Mouse (Mus musculus): ENCODE results near the gene Slc25a14. TPM values are rescaled to one million over a fixed set of nuclear protein-coding genes. Genes with fewer than 3 reads are reported as not detected.

Gene Slc25a14
- polyA plus RNA-seq, 1 experiment from 2014 or later = 18.4 TPM

DNA sequence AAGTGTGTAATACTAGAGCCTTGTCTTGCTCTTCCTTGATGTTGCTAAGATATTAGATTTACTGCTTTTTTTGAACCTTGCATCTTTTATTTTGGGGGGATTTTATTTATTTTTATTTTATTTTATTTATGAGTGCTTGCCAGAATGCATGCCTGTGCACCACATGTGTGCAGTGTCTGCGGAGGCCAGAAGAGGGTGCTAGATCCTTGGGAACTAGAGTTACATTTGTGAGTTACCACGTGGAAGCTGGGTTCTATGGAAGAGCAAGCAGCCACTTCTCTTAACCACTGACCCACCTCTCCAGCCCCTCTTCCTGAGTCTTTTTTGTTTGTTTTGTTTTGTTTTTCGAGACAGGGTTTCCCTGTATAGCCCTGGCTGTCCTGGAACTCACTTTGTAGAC, 46.4 kb downstream of the Slc25a14 start:
- H3K9ac ChIP-seq = no peak overlapping the region
- no peaks in the 10 kb centered on the region for H3K36me3 ChIP-seq
- no peaks in the 10 kb centered on the region for H3K9me3 ChIP-seq
- H3K27ac ChIP-seq = no peak overlapping the region
- no peaks in the 10 kb centered on the region for H3K27me3 ChIP-seq
- no peak overlapping the region for H3K4me3 ChIP-seq
- no peak overlapping the region for H3K4me2 ChIP-seq (replicated peaks)
- no peak for ATAC-seq (ENCODE audit: insufficient number of reproducible peaks, insufficient read depth, low FRiP score, low TSS enrichment)
- WGBS = 65% methylated on average over 3 of the region's 3 CpGs
- H3K4me1 ChIP-seq = no peaks in the 10 kb centered on the region

DNA sequence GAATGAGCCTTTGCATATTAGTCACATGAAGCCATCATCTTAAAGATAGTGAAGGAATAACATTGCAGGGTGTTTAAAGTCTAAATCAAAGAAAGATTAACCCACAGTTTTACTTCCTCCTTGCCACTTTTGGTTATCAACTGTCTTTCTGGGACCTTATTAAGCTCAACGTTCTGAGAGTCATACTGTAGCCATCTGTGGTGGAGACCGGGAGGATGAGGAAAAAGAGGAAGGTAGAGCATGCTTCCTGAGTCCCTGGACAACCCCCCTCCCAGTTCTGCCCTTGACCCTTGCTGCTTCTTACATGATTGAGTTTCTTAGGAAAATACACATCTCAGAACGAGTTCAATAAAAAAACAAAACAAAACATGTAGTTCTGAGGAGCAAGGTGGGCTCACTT, 48.5 kb downstream of the Slc25a14 start:
- no peak overlapping the region for H3K4me2 ChIP-seq (replicated peaks)
- no peak for ATAC-seq (ENCODE audit: insufficient number of reproducible peaks, insufficient read depth, low FRiP score, low TSS enrichment)
- 53% methylated on average over 3 of the region's 3 CpGs for WGBS
- no peak overlapping the region for H3K4me3 ChIP-seq
- no peaks in the 10 kb centered on the region for H3K27me3 ChIP-seq
- no peaks in the 10 kb centered on the region for H3K4me1 ChIP-seq
- H3K9ac ChIP-seq = no peak overlapping the region
- no peaks in the 10 kb centered on the region for H3K36me3 ChIP-seq
- no peak overlapping the region for H3K27ac ChIP-seq
- H3K9me3 ChIP-seq = no peaks in the 10 kb centered on the region

DNA sequence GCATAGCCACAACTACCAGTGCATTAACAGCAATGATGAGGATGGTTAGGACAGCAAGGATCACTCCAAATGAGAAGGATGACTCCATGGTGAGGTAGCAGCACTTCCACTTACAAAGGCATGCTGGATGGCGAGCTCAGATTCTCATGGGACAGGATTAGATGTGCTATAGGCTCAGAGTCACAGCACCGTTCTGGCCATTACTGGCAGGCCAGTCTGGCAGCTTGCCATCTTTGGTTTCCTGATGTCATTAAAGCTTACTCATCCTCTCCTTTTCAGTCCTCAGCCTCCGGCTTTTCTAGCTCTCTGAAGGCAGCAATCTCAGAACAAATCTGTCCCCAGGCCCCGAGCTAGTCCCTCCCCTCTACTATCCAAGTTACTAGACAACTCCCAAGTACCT, 51.0 kb downstream of the Slc25a14 start, which contains the start of gene Gpr119:
Gpr119 (minus strand) TSS at position 308 of the 400 bp plus-strand sequence.
- Histone ChIP-seq H3K4me1 (no peaks in the 10 kb centered on the region), H3K27me3 (no peaks in the 10 kb centered on the region), H3K27ac (no peak within 1 kb of the TSS), H3K9me3 (no peaks in the 10 kb centered on the region), H3K9ac (no peak within 1 kb of the TSS), H3K4me3 (no peak within 1 kb of the TSS), H3K36me3 (no peaks in the 10 kb centered on the region), H3K4me2 (replicated peaks) (no peak within 1 kb of the TSS)
- WGBS = 60% methylated on average over 4 of the region's 4 CpGs
- no peak for ATAC-seq (ENCODE audit: insufficient number of reproducible peaks, insufficient read depth, low FRiP score, low TSS enrichment)

DNA sequence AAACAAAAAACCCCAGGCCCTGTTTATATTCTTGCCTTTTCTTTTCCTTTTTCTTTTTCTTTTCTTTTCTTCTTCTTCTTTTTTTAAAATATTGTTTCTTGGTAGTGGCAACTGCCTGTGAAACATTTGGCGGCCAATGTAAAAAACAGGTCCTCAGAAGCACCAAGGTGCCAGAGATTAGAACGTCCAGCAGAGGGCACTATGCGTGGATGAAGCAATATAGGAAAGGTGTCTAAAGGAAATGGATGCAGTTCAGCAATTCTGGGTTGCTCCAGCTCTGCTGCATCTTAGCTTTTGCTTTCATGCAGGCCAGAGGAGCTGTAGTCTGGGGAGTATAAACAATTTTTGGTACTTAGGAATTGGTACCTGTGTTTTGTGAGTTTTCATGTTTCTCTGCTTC, 60.2 kb downstream of the Slc25a14 start:
- Histone ChIP-seq H3K4me1 (no peaks in the 10 kb centered on the region), H3K27me3 (no peaks in the 10 kb centered on the region), H3K9ac (no peak overlapping the region), H3K9me3 (no peaks in the 10 kb centered on the region), H3K4me3 (no peak overlapping the region), H3K36me3 (no peaks in the 10 kb centered on the region), H3K4me2 (replicated peaks) (no peak overlapping the region), H3K27ac (no peak overlapping the region)
- 19% methylated on average over 3 of the region's 3 CpGs for WGBS
- no peak for ATAC-seq (ENCODE audit: insufficient number of reproducible peaks, insufficient read depth, low FRiP score, low TSS enrichment)

DNA sequence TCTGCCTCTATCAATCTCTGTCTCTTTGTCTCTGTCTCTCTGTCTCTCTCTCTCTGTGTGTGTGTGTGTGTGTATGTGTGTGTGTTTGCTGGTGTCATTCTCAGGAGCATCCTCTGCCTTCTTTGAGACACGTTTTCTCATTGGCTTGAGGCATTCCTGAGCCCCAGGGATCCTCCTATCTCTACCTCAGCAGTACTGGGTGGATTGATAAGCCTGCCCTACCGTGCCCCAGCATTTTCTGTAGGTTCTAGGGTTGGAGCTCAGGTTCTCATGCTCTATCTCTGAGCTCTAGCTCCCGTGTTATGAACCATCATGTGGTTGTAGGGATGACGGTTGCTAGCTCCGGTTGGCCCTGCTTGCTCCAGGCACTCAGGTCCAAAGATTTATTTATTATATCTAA, 60.6 kb downstream of the Slc25a14 start:
- H3K4me3 ChIP-seq = no peak overlapping the region
- no peak overlapping the region for H3K9ac ChIP-seq
- no peaks in the 10 kb centered on the region for H3K36me3 ChIP-seq
- H3K4me2 ChIP-seq (replicated peaks) = no peak overlapping the region
- no peak overlapping the region for H3K27ac ChIP-seq
- H3K4me1 ChIP-seq = no peaks in the 10 kb centered on the region
- no peaks in the 10 kb centered on the region for H3K9me3 ChIP-seq
- no peaks in the 10 kb centered on the region for H3K27me3 ChIP-seq
- ATAC-seq (ENCODE audit: insufficient number of reproducible peaks, insufficient read depth, low FRiP score, low TSS enrichment) = no peak
- 75% methylated on average over 5 of the region's 5 CpGs for WGBS

DNA sequence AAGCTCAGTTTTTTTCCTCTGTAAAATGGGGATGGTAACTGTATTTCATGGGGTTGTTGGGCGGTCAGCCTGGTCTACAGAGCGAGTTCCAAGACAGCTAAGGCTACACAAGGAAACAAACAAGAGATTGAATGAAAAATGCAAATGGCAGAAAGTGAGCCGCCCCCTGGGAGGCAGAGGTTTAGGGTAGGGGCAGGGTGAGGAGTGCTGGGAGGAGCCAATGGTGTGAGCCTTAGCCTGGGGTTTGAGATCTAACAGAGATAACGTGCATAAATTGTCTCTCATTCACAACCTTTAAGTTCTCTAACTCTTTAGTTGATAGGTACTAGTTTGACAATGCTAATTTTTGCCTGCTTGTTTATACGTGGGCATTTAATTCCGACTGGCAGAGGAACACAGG, 71.2 kb downstream of the Slc25a14 start:
- Histone ChIP-seq H3K9me3 (no peaks in the 10 kb centered on the region), H3K9ac (no peak overlapping the region), H3K27ac (no peak overlapping the region), H3K36me3 (0 out of 2 replicates have a peak, but pooled peaks cover 5% of the 10 kb centered on the region), H3K4me2 (replicated peaks) (peak overlapping the region; percentile 47), H3K4me1 (no peaks in the 10 kb centered on the region), H3K4me3 (peak overlapping the region; percentile 58), H3K27me3 (no peaks in the 10 kb centered on the region)
- ATAC-seq (ENCODE audit: insufficient number of reproducible peaks, insufficient read depth, low FRiP score, low TSS enrichment) = peak; percentile 78; the same call in 1 of the 2 replicates
- WGBS = 17% methylated on average over 6 of the region's 6 CpGs

DNA sequence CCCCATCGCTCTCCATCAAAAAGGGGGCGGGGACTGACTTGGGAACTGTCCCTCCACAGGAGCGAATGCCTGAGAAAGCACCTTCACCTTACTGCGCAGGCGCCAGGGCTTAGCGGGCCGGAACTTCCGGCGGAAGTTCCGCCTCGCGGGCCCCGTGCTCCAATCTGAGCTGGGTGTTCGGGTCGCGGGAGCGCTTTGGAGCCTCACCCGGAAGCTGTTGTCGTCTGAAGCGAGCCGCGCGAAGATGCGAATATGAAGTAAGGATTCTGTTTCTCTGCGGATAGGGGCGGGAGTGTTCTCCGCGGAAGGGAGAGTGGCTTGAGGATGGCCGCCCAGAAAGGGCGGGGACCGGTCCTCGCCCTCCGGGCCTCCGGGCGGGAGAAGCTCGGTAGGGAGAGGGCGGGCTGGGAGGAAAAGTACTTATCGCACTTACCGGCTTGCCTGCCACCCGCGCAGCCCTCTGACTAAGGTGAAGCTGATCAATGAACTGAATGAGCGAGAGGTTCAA, 71.7 kb downstream of the Slc25a14 start, which contains the start of gene Rbmx2:
Rbmx2 (plus strand) TSS at position 141 of the 508 bp plus-strand sequence.
- ATAC-seq (ENCODE audit: insufficient number of reproducible peaks, insufficient read depth, low FRiP score, low TSS enrichment) = peak; percentile 96
- WGBS = 15% methylated on average over 41 of the region's 42 CpGs
- H3K9ac ChIP-seq = peak within 1 kb of the TSS; percentile 56
- 0 out of 2 replicates have a peak, but pooled peaks cover 5% of the 10 kb centered on the region for H3K36me3 ChIP-seq
- no peaks in the 10 kb centered on the region for H3K4me1 ChIP-seq
- no peaks in the 10 kb centered on the region for H3K9me3 ChIP-seq
- H3K4me3 ChIP-seq = peak within 1 kb of the TSS; percentile 58
- H3K27me3 ChIP-seq = no peaks in the 10 kb centered on the region
- H3K4me2 ChIP-seq (replicated peaks) = peak within 1 kb of the TSS; percentile 57
- H3K27ac ChIP-seq = 0 out of 2 replicates have a peak within 1 kb of the TSS, but pooled peaks have one; percentile 30

DNA sequence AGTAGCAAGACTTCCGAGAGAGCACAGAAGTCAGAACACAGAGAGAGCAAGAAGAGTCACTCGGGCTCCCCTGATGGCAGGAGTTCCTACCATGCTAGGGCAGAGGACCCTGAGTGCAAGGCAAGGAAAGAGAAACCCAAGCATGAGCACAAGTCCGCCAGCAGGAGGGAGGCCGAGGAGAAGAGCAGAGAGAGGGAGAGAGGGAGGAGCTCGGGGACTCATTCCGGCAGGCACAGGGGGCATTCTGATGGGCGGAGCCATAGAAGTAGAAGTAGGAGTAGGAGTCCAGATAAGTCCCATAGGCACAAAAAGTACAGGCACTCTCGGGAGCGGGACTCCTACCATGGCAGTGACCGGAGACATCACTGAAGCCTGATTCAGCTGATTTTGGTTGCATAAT, 86.5 kb downstream of the Slc25a14 start:
- Histone ChIP-seq H3K4me1 (no peaks in the 10 kb centered on the region), H3K36me3 (0 out of 2 replicates have a peak, but pooled peaks cover 7% of the 10 kb centered on the region), H3K4me3 (no peak overlapping the region), H3K9ac (no peak overlapping the region), H3K4me2 (replicated peaks) (no peak overlapping the region), H3K27me3 (no peaks in the 10 kb centered on the region), H3K27ac (no peak overlapping the region), H3K9me3 (no peaks in the 10 kb centered on the region)
- 80% methylated on average over 10 of the region's 10 CpGs for WGBS
- no peak for ATAC-seq (ENCODE audit: insufficient number of reproducible peaks, insufficient read depth, low FRiP score, low TSS enrichment)

Small RNA genes within 50 kb of the gene (microRNA-seq; reads per million reads assigned to microRNA genes)
- not detected for gene Gm27828

Other genes with a start within 250 kb of the Slc25a14 start
- gene Elf4, start 160.3 kb upstream of the Slc25a14 start, polyA plus RNA-seq (2016; fragmentation: Nextera tagmentation; extraction: Ambion mirVana) = 3.2 and 4.0 TPM in 2 replicates
- gene Aifm1, start 109.8 kb upstream of the Slc25a14 start, polyA plus RNA-seq (2016; fragmentation: Nextera tagmentation; extraction: Ambion mirVana) = 75.0 and 79.3 TPM in 2 replicates
- gene Rab33a, start 104.1 kb upstream of the Slc25a14 start, polyA plus RNA-seq (2016; fragmentation: Nextera tagmentation; extraction: Ambion mirVana) = 11.0 and 12.0 TPM in 2 replicates
- gene Zfp280c, start 28.9 kb upstream of the Slc25a14 start, polyA plus RNA-seq (2016; fragmentation: Nextera tagmentation; extraction: Ambion mirVana) = 15.9 and 19.1 TPM in 2 replicates
- gene Gpr119, start 51.1 kb downstream of the Slc25a14 start, polyA plus RNA-seq (2016; fragmentation: Nextera tagmentation; extraction: Ambion mirVana) = not detected in 2 replicates
- gene Rbmx2, start 71.6 kb downstream of the Slc25a14 start, polyA plus RNA-seq (2016; fragmentation: Nextera tagmentation; extraction: Ambion mirVana) = 22.1 and 25.7 TPM in 2 replicates